Mouse (Mus musculus): ENCODE measurements around the gene Zdhhc22. TPM values are rescaled to one million over a fixed set of nuclear protein-coding genes. Genes with fewer than 3 reads are reported as not detected.

The Zdhhc22 gene
- polyA plus RNA-seq, 1 experiment = not detected

- under 1% methylated on average over 17 of the region's 17 CpGs for WGBS
- no peak for TF ChIP-seq POLR2A (IDR thresholded peaks at IDR 0.05; ENCODE audit: borderline replicate concordance, control insufficient read depth, low read depth, low read length)
- Histone ChIP-seq H3K4me3 (replicated peaks; ENCODE audit: control insufficient read depth, low read depth, low read length) (peak overlapping the region; percentile 72), H3K4me1 (ENCODE audit: control insufficient read depth, insufficient read depth, low read length) (peaks cover 6% of the 10 kb centered on the region), H3K27ac (ENCODE audit: control insufficient read depth, insufficient read depth, low read depth, low read length, poor library complexity) (peak overlapping the region; percentile 95)
These were observed 43.9 kb downstream of the Zdhhc22 start for GRCm38 (mm10) chr12:86946301-86946781.

- H3K4me3 ChIP-seq (replicated peaks; ENCODE audit: control insufficient read depth, low read depth, low read length) = no peak overlapping the region
- WGBS = 2% methylated on average over 4 of the region's 4 CpGs
- peaks cover 4% of the 10 kb centered on the region for H3K4me1 ChIP-seq (ENCODE audit: control insufficient read depth, insufficient read depth, low read length)
- TF ChIP-seq POLR2A (IDR thresholded peaks at IDR 0.05; ENCODE audit: borderline replicate concordance, control insufficient read depth, low read depth, low read length) = no peak
- TF ChIP-seq CTCF (IDR thresholded peaks at IDR 0.05; ENCODE audit: control insufficient read depth, insufficient read depth, low read length) = peak; percentile 45; the same call in 1 of the 2 replicates
- H3K27ac ChIP-seq (ENCODE audit: control insufficient read depth, insufficient read depth, low read depth, low read length, poor library complexity) = no peak overlapping the region
These were observed 45.1 kb downstream of the Zdhhc22 start for GRCm38 (mm10) chr12:86945126-86945525.

- Histone ChIP-seq H3K4me3 (replicated peaks; ENCODE audit: control insufficient read depth, low read depth, low read length) (no peak overlapping the region), H3K4me1 (ENCODE audit: control insufficient read depth, insufficient read depth, low read length) (peaks cover 2% of the 10 kb centered on the region; the same call in 1 of the 2 replicates), H3K27ac (ENCODE audit: control insufficient read depth, insufficient read depth, low read depth, low read length, poor library complexity) (no peak overlapping the region)
- TF ChIP-seq POLR2A (IDR thresholded peaks at IDR 0.05; ENCODE audit: borderline replicate concordance, control insufficient read depth, low read depth, low read length) (no peak), CTCF (IDR thresholded peaks at IDR 0.05; ENCODE audit: control insufficient read depth, insufficient read depth, low read length) (no peak)
- WGBS = 84% methylated on average over 8 of the region's 8 CpGs
These were observed 46.8 kb downstream of the Zdhhc22 start for GRCm38 (mm10) chr12:86943421-86943820.

- TF ChIP-seq POLR2A (IDR thresholded peaks at IDR 0.05; ENCODE audit: borderline replicate concordance, control insufficient read depth, low read depth, low read length) (no peak), CTCF (IDR thresholded peaks at IDR 0.05; ENCODE audit: control insufficient read depth, insufficient read depth, low read length) (no peak)
- no peaks in the 10 kb centered on the region for H3K4me1 ChIP-seq (ENCODE audit: control insufficient read depth, insufficient read depth, low read length)
- H3K27ac ChIP-seq (ENCODE audit: control insufficient read depth, insufficient read depth, low read depth, low read length, poor library complexity) = no peak overlapping the region
- H3K4me3 ChIP-seq (replicated peaks; ENCODE audit: control insufficient read depth, low read depth, low read length) = no peak overlapping the region
- WGBS = 58% methylated on average over 5 of the region's 5 CpGs
These were observed 48.3 kb downstream of the Zdhhc22 start for GRCm38 (mm10) chr12:86941734-86942486.

- Histone ChIP-seq H3K27ac (ENCODE audit: control insufficient read depth, insufficient read depth, low read depth, low read length, poor library complexity) (no peak overlapping the region), H3K4me1 (ENCODE audit: control insufficient read depth, insufficient read depth, low read length) (no peaks in the 10 kb centered on the region), H3K4me3 (replicated peaks; ENCODE audit: control insufficient read depth, low read depth, low read length) (no peak overlapping the region)
- TF ChIP-seq CTCF (IDR thresholded peaks at IDR 0.05; ENCODE audit: control insufficient read depth, insufficient read depth, low read length) = no peak
- TF ChIP-seq POLR2A (IDR thresholded peaks at IDR 0.05; ENCODE audit: borderline replicate concordance, control insufficient read depth, low read depth, low read length) = no peak
- WGBS = 66% methylated on average over 11 of the region's 11 CpGs
These were observed 49.1 kb downstream of the Zdhhc22 start for GRCm38 (mm10) chr12:86941173-86941572.

- H3K4me3 ChIP-seq (replicated peaks; ENCODE audit: control insufficient read depth, low read depth, low read length) = no peak overlapping the region
- TF ChIP-seq POLR2A (IDR thresholded peaks at IDR 0.05; ENCODE audit: borderline replicate concordance, control insufficient read depth, low read depth, low read length) (no peak), CTCF (IDR thresholded peaks at IDR 0.05; ENCODE audit: control insufficient read depth, insufficient read depth, low read length) (no peak)
- H3K27ac ChIP-seq (ENCODE audit: control insufficient read depth, insufficient read depth, low read depth, low read length, poor library complexity) = no peak overlapping the region
- 75% methylated on average over 9 of the region's 9 CpGs for WGBS
- no peaks in the 10 kb centered on the region for H3K4me1 ChIP-seq (ENCODE audit: control insufficient read depth, insufficient read depth, low read length)
These were observed 51.7 kb downstream of the Zdhhc22 start for GRCm38 (mm10) chr12:86938571-86938970.

- no peak for TF ChIP-seq POLR2A (IDR thresholded peaks at IDR 0.05; ENCODE audit: borderline replicate concordance, control insufficient read depth, low read depth, low read length)
- TF ChIP-seq CTCF (IDR thresholded peaks at IDR 0.05; ENCODE audit: control insufficient read depth, insufficient read depth, low read length) = no peak
- Histone ChIP-seq H3K27ac (ENCODE audit: control insufficient read depth, insufficient read depth, low read depth, low read length, poor library complexity) (no peak overlapping the region), H3K4me1 (ENCODE audit: control insufficient read depth, insufficient read depth, low read length) (no peaks in the 10 kb centered on the region), H3K4me3 (replicated peaks; ENCODE audit: control insufficient read depth, low read depth, low read length) (no peak overlapping the region)
- WGBS = 64% methylated on average over 11 of the region's 11 CpGs
These were observed 53.5 kb downstream of the Zdhhc22 start for GRCm38 (mm10) chr12:86936587-86937343.

- 84% methylated on average over 8 of the region's 8 CpGs for WGBS
These were observed 54.4 kb downstream of the Zdhhc22 start for GRCm38 (mm10) chr12:86935692-86936282.

More at GRCm38 (mm10) chr12:86935692-86936282, 54.4 kb downstream of the Zdhhc22 start:
- Histone ChIP-seq H3K4me1 (ENCODE audit: control insufficient read depth, insufficient read depth, low read length) (no peaks in the 10 kb centered on the region), H3K27ac (ENCODE audit: control insufficient read depth, insufficient read depth, low read depth, low read length, poor library complexity) (no peak overlapping the region), H3K4me3 (replicated peaks; ENCODE audit: control insufficient read depth, low read depth, low read length) (no peak overlapping the region)
- TF ChIP-seq CTCF (IDR thresholded peaks at IDR 0.05; ENCODE audit: control insufficient read depth, insufficient read depth, low read length) (no peak), POLR2A (IDR thresholded peaks at IDR 0.05; ENCODE audit: borderline replicate concordance, control insufficient read depth, low read depth, low read length) (no peak)

Measured in bone marrow, adult 2 months (tissue).